Mouse (Mus musculus) cerebellum, postnatal 25 days (tissue): ENCODE measurements around the gene Kpna4.
"Not testable (repeated sequence)": the region's sequence is repeated elsewhere in the genome, so short reads cannot be mapped to it uniquely, and the experiment has no call there.

ENCODE experiments used
- DNase-seq, 2 experiments: peaks; one replicate each; pipeline ENCODE4 v3.0.0; 2021; ENCODE audit warnings: mixed read lengths in 2 of 2

Gene Kpna4

DNA sequence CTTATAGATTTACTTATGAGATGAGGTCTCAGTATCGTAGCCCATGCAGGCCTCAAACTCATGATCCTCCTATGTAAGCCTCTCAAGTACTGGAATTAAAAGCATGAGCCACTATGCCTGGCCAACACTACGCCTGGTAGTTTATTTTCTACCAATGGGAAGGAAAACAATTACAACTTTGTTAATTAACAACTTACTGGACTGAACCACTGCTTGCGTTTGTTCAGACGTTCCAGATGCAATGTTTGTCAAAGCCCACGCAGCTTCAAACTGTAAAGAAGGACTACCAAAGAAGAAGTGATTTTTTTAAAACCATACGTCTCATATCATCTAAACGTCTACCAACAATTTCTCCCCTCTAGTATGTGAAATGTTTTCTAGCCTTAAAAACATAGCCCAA is 32.5 kb downstream of the Kpna4 start:
- DNase-seq: no peak

- DNase-seq: no peak
These were observed 62.9 kb downstream of the Kpna4 start for GRCm38 (mm10) chr3:69064005-69064404.

GRCm38 (mm10) chr3:69062764-69063163 is 64.1 kb downstream of the Kpna4 start:
- DNase-seq: no peak

DNA sequence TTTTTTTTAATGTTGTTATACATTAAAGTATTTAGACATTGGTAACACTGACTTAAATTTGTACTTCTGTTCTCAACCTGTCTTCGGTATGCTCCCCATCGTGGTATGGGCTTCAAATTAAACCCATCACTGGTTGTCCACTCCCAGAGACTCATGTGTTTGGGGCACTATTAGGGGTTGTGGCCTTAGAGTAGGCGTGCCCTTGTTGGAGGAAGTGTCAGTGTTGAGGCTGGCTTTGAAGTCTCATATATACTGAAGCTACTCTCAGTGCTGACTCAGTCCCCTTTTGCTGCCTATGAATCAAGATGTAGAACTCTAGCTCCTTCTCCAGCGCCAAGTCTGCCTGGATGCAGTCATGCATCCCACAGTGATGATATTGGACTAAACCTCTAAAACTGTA is 66.2 kb downstream of the Kpna4 start:
- DNase-seq: no peak

DNA sequence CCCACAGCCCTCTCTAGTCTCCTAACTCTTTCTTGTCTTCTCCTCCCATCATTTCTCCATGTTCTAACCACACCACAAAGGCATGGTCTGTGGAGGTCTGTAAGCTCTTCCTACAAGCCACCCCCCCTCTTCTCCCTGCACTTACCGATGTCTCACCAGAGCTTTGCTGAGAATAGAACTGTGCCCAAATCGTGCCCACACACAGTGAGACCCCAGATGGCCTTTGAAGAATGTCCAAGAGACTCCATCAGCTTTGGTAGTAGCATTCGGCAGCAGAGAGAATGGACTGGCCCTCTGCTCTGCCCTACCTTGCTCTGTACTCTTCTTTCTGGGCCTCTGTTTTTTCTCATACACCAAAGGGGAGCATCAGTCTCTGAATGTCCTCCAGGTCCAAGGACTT is 71.0 kb downstream of the Kpna4 start:
- no peak for DNase-seq

DNA sequence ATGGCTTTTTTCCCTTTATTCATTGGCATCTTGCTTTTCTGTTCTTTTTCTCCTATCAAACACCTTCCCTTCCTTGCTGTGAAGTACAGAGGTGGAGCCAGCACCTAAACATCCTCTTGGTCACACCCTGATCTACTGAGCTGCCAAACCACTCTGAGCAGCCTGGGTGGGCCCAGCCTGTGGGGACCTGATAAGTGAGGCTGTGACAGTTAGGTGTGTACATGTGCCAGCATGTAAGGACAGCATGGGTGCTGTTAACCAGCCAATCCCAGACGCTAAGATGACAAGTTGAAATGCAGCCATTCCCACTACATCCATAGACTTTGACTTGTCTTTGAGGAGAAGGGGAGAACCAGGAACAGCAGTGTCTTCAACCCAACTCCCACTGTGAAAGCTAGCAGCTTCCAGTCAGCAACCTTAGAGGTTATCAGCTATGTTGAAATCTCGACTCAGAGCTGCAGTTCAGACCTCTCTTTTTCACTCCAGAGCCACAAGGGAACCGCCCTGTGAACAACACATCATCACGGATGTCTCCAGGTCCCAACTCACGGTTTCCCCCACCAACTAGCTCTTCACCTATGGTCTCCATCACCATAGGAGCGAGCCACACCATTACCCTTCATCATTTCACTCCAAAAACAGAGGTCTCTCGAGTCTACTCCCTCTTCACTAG is 72.0 kb downstream of the Kpna4 start:
- DNase-seq: no peak

GRCm38 (mm10) chr3:69051894-69052293 is 75.0 kb downstream of the Kpna4 start:
- DNase-seq: no peak

DNA sequence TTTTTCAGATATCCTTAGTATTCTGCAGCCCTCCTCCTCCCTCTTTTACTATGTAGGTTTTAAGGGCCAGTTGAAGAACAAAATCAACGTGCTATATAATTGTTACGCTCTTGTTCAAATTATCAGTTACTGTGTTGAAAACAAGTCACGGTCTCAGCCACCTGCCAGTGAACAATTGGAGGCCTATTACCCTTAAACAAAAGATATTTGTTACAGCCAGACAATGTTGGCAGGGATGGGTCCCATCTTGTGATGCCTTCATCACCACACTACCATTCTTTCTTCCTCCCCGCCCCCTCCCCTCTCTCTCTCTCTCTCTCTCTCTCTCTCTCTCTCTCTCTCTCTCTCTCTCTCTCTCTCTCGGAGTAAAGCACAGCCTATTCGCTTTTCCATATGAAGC is 77.9 kb downstream of the Kpna4 start:
- DNase-seq: no peak

DNA sequence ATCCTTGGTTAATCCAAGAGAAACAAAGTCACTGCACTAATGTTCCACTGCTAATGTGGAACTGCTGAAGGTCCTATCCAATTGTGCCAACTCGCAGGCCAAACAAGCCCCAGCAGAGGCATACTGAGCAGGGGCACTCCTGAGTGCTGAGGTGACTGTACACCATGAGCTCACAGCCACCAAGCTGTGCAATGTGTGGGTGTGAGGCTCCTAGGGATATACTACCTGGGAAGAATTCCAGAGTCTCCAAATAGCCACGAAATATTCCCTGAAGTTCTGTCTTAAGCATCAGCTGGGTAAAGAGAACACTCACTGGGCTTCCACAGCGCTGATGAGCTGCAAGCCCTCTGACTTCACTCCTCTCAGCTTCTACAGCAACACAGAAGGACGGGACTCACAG is 79.2 kb downstream of the Kpna4 start:
- DNase-seq: no peak

- DNase-seq: no peak
These were observed 80.4 kb downstream of the Kpna4 start for GRCm38 (mm10) chr3:69046509-69046908.

DNA sequence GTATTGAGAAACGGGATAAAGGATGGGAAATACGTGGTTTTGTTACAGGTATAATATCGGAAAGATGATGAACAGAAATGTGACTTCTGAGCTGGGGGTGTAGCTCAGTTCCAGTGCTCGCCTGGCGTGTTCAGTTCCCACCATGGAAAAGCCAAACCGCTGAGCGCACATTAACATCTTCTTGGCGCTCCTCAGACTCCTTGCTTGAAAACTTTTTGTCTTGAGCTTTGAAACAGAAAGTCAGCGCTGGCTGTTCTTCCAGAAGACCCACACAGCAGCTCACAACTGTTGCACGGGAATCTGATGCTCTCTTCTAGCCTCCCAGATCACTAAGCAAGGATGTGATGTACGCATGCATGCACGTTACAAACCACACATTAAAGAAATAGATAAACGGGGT is 81.2 kb downstream of the Kpna4 start:
- DNase-seq: no peak

DNA sequence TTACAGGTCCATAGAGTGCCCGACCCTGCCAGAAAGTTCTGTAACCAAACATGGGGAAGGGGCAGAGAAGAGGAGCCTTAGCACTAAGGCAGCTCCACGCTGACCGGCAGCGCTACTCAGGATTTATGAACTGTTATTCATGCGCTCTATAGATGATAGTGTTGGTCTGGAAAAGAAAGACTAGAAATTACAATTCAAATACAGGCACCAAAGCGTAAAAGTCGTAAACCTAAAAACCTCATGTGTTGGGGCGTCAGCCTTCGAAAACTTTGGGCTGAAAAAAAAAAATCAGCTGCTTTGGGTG is 81.6 kb downstream of the Kpna4 start:
- DNase-seq: no peak

- DNase-seq: peak; percentile 94 to 96
These were observed 82.1 kb downstream of the Kpna4 start, which contains the start of gene Trim59 for GRCm38 (mm10) chr3:69044645-69045399. Gene Trim59, minus strand, starts transcription at chr3:69044755.

DNA sequence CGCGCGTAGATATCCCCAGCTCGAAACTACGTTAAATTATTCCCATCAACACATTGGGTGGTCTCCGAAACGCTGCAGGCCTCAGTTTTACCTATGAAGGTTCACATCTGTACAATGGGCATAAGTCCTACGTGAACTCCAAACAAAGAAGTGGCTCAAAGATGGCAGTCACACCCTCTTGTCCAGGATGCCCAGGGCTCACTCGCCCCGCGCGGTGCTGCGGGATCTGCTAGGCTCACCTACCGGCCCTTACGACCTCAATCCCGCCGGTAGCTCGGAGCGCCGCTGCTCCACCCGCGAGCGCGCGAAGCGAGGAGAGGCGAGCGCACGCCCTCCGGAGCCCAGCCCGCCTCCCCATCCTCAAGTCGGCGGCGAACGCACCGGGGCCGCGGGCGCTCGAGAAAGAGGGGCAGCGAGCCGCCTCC is 82.7 kb downstream of the Kpna4 start:
- DNase-seq: no peak

GRCm38 (mm10) chr3:69041298-69041697 is 85.6 kb downstream of the Kpna4 start:
- DNase-seq: no peak

DNA sequence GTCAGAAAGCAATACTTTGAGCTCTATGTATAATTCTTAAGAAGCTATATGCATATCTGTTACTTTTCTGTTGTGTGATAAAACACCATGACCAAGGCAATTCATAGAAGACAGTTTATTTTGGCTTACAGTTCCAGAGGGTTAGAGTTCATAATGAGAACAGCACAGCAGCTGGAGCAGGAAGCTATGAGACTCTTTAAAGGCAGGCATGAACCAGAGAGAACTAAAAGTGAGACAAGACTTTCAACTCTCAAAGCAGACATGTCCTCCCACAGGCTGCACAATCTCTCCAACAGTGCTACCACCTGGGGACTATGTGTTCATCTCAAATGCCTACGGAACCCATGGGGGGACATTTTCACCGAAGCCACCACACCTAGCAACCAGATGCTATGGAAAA is 86.8 kb downstream of the Kpna4 start:
- no peak for DNase-seq

GRCm38 (mm10) chr3:69026133-69026783 is 100.7 kb downstream of the Kpna4 start:
- no peak for DNase-seq

DNA sequence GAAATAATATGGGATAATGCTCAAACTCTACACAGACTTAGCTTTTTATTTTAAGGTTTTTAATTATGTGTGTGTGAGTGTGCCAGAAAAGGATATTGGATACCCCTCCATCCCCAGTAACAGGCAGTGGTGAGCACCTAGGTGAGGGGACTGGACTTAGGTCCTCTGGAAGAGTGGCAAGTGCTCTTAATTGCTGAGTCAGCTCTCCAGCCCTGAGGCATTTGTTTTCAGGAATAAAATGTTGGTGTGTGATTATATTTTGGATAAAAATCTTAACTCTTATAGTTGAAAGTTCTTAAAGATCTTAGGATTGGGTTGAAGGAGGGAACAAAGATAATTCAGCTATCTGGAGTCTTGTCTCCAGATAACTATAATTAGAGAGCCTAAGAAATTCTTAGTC is 106.1 kb downstream of the Kpna4 start:
- no peak for DNase-seq

GRCm38 (mm10) chr3:69020285-69020684 is 106.6 kb downstream of the Kpna4 start:
- no peak for DNase-seq

GRCm38 (mm10) chr3:69018635-69019034 is 108.3 kb downstream of the Kpna4 start:
- DNase-seq: not testable (repeated sequence)

DNA sequence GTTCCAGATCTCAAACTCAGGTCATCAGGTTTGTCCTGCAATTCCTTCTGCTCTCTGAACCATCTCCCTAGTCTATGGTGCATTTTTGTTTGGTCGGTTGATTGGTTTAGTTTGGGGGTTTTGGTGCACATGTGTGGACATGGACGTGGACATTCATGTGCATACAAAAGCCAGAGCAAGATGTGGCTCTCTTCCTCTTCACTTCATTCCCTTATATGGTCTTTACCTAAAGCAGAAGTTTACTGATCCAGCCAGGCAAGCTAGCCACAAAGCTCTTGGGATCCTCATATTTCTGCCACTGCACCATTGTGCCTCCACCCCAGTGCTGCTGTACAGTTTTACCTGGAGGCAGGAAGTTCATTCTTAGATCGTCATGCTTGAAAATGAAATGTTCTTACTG is 109.7 kb downstream of the Kpna4 start:
- no peak for DNase-seq
